Mouse (Mus musculus) urinary bladder, adult 18-20 months (tissue): Measurements from ENCODE around the gene Ube2t.

Source experiments
- DNase-seq, 2 experiments: peaks; one replicate each; pipeline ENCODE4 v3.0.0; 2022; ENCODE audit warnings: low spot score in 2 of 2, mixed read lengths in 2 of 2

The Ube2t gene

GRCm38 (mm10) chr1:134995437-134995836 lies 33.1 kb downstream of the Ube2t start:
- no peak for DNase-seq

- DNase-seq: no peak
Measured at GRCm38 (mm10) chr1:134995954-134996353, 33.6 kb downstream of the Ube2t start.

GRCm38 (mm10) chr1:134996471-134996870 lies 34.1 kb downstream of the Ube2t start:
- no peak for DNase-seq

- no peak for DNase-seq
Measured at GRCm38 (mm10) chr1:134997568-134997967, 35.2 kb downstream of the Ube2t start.

GRCm38 (mm10) chr1:134998231-134998630 lies 35.9 kb downstream of the Ube2t start:
- no peak for DNase-seq

- no peak for DNase-seq
Measured at GRCm38 (mm10) chr1:135000527-135000926, 38.2 kb downstream of the Ube2t start.

- no peak for DNase-seq
Measured at GRCm38 (mm10) chr1:135003346-135003745, 41.0 kb downstream of the Ube2t start.

- DNase-seq: no peak
Measured at GRCm38 (mm10) chr1:135005696-135006095, 43.3 kb downstream of the Ube2t start.

GRCm38 (mm10) chr1:135009833-135010232 lies 47.5 kb downstream of the Ube2t start:
- DNase-seq: no peak

GRCm38 (mm10) chr1:135011912-135012311 lies 49.5 kb downstream of the Ube2t start:
- no peak for DNase-seq

- no peak for DNase-seq
Measured at GRCm38 (mm10) chr1:135012472-135012871, 50.1 kb downstream of the Ube2t start.

GRCm38 (mm10) chr1:135014921-135015445 lies 52.6 kb downstream of the Ube2t start:
- DNase-seq: no peak

GRCm38 (mm10) chr1:135016907-135017655 lies 54.7 kb downstream of the Ube2t start:
- no peak for DNase-seq

GRCm38 (mm10) chr1:135017656-135018015 lies 55.3 kb downstream of the Ube2t start:
- DNase-seq: no peak

- no peak for DNase-seq
Measured at GRCm38 (mm10) chr1:135019087-135019774, 56.9 kb downstream of the Ube2t start.

GRCm38 (mm10) chr1:135019775-135020167 lies 57.4 kb downstream of the Ube2t start:
- DNase-seq: no peak

GRCm38 (mm10) chr1:135020281-135020940 lies 58.0 kb downstream of the Ube2t start:
- DNase-seq: no peak

GRCm38 (mm10) chr1:135020970-135021369 lies 58.6 kb downstream of the Ube2t start:
- DNase-seq: no peak

- DNase-seq: no peak
Measured at GRCm38 (mm10) chr1:135021936-135022335, 59.6 kb downstream of the Ube2t start.

GRCm38 (mm10) chr1:135023583-135023982 lies 61.2 kb downstream of the Ube2t start:
- no peak for DNase-seq
